17 mouse cellular contexts compared by ENCODE assay signal in the genomic region with DNA sequence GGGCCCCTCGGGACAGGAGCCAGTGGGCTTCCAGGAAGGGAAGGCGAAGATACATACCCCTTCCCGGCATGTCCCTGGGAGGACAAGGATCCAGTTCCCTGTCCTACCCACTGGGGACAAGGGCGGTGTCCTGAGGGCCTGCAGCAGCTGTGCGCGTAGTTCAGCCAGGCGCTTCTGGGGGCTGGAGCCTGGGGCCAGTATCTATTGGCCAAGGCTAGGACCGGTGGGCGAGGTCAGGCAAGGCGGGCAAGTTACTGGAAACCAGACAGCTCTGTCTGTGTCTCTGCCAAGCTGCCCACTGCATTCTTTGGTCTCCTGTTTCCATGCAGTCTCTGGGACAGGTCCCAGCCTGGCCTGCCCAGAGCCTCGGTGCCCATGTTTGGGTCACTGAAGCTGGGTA. TPM values are rescaled to one million over a fixed set of nuclear protein-coding genes. Genes with fewer than 3 reads are reported as not detected.
A peak's percentile ranks its signal among the peaks of the same experiment; 100 is the strongest.
DNase-seq lines count a peak whose midpoint lies in the region; ATAC-seq and TF ChIP-seq lines count a peak whose summit lies in the region.
"Had no signal": no experiment of that assay in that cellular context is flagged by ENCODE, and none has a peak within 500 bp of the region (broad histone marks: within the 10 kb centered on the region; RNA-seq: fewer than 3 reads in every experiment).

No protein-coding gene starts in this region.

- WGBS in kidney, embryonic 14.5 days = 73% methylated on average over 11 of the region's 11 CpGs
- 76% methylated on average over 11 of the region's 11 CpGs for WGBS in kidney, adult 2 months
- 83% methylated on average over 11 of the region's 11 CpGs for WGBS in stomach, embryonic 15.5 days
- WGBS in stomach, postnatal 0 days = 80% methylated on average over 11 of the region's 11 CpGs

- no peak for TF ChIP-seq CTCF in kidney, adult 2 months (conservative IDR thresholded peaks at IDR 0.05; ENCODE audit: insufficient read depth, insufficient read length, low read depth, low read length)
- no peak for TF ChIP-seq CTCF in stomach, postnatal 0 days (IDR thresholded peaks at IDR 0.05; ENCODE audit: low read depth)
- TF ChIP-seq CTCF in gastrocnemius, adult 2 months (IDR thresholded peaks at IDR 0.05) = no peak

- no peaks in the 10 kb centered on the region for H3K36me3 ChIP-seq in kidney, embryonic 14.5 days (ENCODE audit: control insufficient read depth, insufficient read depth, low read length)
- no peaks in the 10 kb centered on the region for H3K36me3 ChIP-seq in kidney, adult 2 months (ENCODE audit: control insufficient read depth, insufficient read depth, low read length)
- H3K36me3 ChIP-seq in stomach, embryonic 15.5 days = no peaks in the 10 kb centered on the region
- no peaks in the 10 kb centered on the region for H3K36me3 ChIP-seq in stomach, postnatal 0 days (ENCODE audit: control insufficient read depth, insufficient read depth, low read length)
- H3K36me3 ChIP-seq: liver, embryonic 13.5 days had no signal

- H3K4me2 ChIP-seq in kidney, embryonic 14.5 days (replicated peaks; ENCODE audit: low read depth, low read length) = no peak overlapping the region
- H3K4me2 ChIP-seq in stomach, embryonic 15.5 days = no peak overlapping the region
- no peak overlapping the region for H3K4me2 ChIP-seq in stomach, postnatal 0 days (replicated peaks; ENCODE audit: low read depth)
- H3K4me2 ChIP-seq: liver, embryonic 13.5 days; midbrain, embryonic 11.5 days had no signal

- H3K9ac ChIP-seq in kidney, embryonic 14.5 days (ENCODE audit: low read depth, low read length) = no peak overlapping the region
- H3K9ac ChIP-seq in stomach, embryonic 15.5 days = no peak overlapping the region
- H3K9ac ChIP-seq in stomach, postnatal 0 days (ENCODE audit: low read length) = no peak overlapping the region
- H3K9ac ChIP-seq: liver, embryonic 13.5 days had no signal

- 0 out of 2 replicates have a peak, but pooled peaks have one; percentile 13 for ATAC-seq in kidney, embryonic 14.5 days (ENCODE audit: low FRiP score, low TSS enrichment)
- ATAC-seq in stomach, embryonic 15.5 days (ENCODE audit: insufficient read depth, low FRiP score, low read depth) = peak; percentile 37; the same call in 1 of the 2 replicates
- no peak for ATAC-seq in stomach, postnatal 0 days (ENCODE audit: low FRiP score, low TSS enrichment)
- ATAC-seq: Patski had no signal

- no peak for TF ChIP-seq POLR2A in kidney, adult 2 months (IDR thresholded peaks at IDR 0.05; ENCODE audit: low read depth, low read length)

- no peak for DNase-seq in kidney, adult 2 months
- no peak for DNase-seq in stomach, postnatal 0 days (ENCODE audit: low spot score)
- DNase-seq in gastrocnemius, adult 2 months = peak; percentile 82
- no peak for DNase-seq in urinary bladder, adult 18-20 months (ENCODE audit: low spot score in 2 of 2)
- DNase-seq in lung, postnatal 10 days = no peak
- DNase-seq: cerebellum, postnatal 14 days; kidney, adult 9 months; layer of hippocampus, adult 9-11 months; liver, embryonic 13.5 days; right cerebral cortex, adult 18-20 months; spleen, adult 18-20 months; thymus, postnatal 14 days had no signal

- intact Hi-C loops in gastrocnemius, adult 2 months (cut with DNase I) = no loop called here

- TF ChIP-seq EP300 in stomach, postnatal 0 days (optimal IDR thresholded peaks at IDR 0.05) = no peak

- no peak overlapping the region for H3K27ac ChIP-seq in kidney, embryonic 14.5 days (ENCODE audit: low read depth, low read length)
- no peak overlapping the region for H3K27ac ChIP-seq in kidney, adult 2 months (ENCODE audit: insufficient read depth, low read depth, low read length)
- no peak overlapping the region for H3K27ac ChIP-seq in stomach, embryonic 15.5 days
- H3K27ac ChIP-seq in stomach, postnatal 0 days (replicated peaks) = no peak overlapping the region
- peak overlapping the region; percentile 88 for H3K27ac ChIP-seq in gastrocnemius, adult 2 months
- H3K27ac ChIP-seq: liver, embryonic 13.5 days had no signal

- no peak overlapping the region for H3K4me3 ChIP-seq in kidney, embryonic 14.5 days (ENCODE audit: low read length)
- no peak overlapping the region for H3K4me3 ChIP-seq in kidney, adult 2 months (ENCODE audit: insufficient read depth, low read depth, low read length)
- H3K4me3 ChIP-seq in stomach, embryonic 15.5 days (replicated peaks) = no peak overlapping the region
- no peak overlapping the region for H3K4me3 ChIP-seq in stomach, postnatal 0 days (ENCODE audit: low read depth, low read length)
- no peak overlapping the region; the same call in 1 of the 2 replicates for H3K4me3 ChIP-seq in gastrocnemius, adult 2 months
- H3K4me3 ChIP-seq: liver, embryonic 13.5 days had no signal

- peaks cover 11% of the 10 kb centered on the region for H3K4me1 ChIP-seq in kidney, embryonic 14.5 days (ENCODE audit: control insufficient read depth, insufficient read depth, low read length)
- H3K4me1 ChIP-seq in kidney, adult 2 months (ENCODE audit: control insufficient read depth, insufficient read depth, low read length) = no peaks in the 10 kb centered on the region
- H3K4me1 ChIP-seq in stomach, embryonic 15.5 days = no peaks in the 10 kb centered on the region
- no peaks in the 10 kb centered on the region for H3K4me1 ChIP-seq in stomach, postnatal 0 days (replicated peaks; ENCODE audit: control insufficient read depth, insufficient read depth)

- no peaks in the 10 kb centered on the region for H3K9me3 ChIP-seq in kidney, embryonic 14.5 days (ENCODE audit: control insufficient read depth, low read length)
- no peaks in the 10 kb centered on the region for H3K9me3 ChIP-seq in stomach, embryonic 15.5 days
- H3K9me3 ChIP-seq in stomach, postnatal 0 days (ENCODE audit: control insufficient read depth, low read length) = no peaks in the 10 kb centered on the region
- H3K9me3 ChIP-seq: liver, embryonic 13.5 days had no signal

- no peaks in the 10 kb centered on the region for H3K27me3 ChIP-seq in kidney, embryonic 14.5 days (ENCODE audit: control insufficient read depth, insufficient read depth, low read length)
- H3K27me3 ChIP-seq in kidney, adult 2 months (replicated peaks; ENCODE audit: control insufficient read depth, insufficient read depth, low read length) = no peaks in the 10 kb centered on the region
- H3K27me3 ChIP-seq in stomach, embryonic 15.5 days (replicated peaks) = no peaks in the 10 kb centered on the region
- H3K27me3 ChIP-seq in stomach, postnatal 0 days (ENCODE audit: control insufficient read depth, insufficient read depth, low read length) = no peaks in the 10 kb centered on the region
- H3K27me3 ChIP-seq: Patski had no signal

RNA-seq across cellular contexts. Expression of a gene that starts 46.6 kb away (rescaled TPM):
- polyA plus RNA-seq in kidney, embryonic 14.5 days (2014; fragmentation: Nextera tagmentation; extraction: Ambion mirVana) = 6.7 and 9.6 TPM in 2 replicates
- 4.3 and 5.0 TPM in 2 replicates for polyA plus RNA-seq in kidney, adult 2 months (2012; rRNA removed)
- polyA plus RNA-seq in stomach, embryonic 15.5 days (2015; fragmentation: Nextera tagmentation; extraction: Ambion mirVana) = 16.0 and 18.5 TPM in 2 replicates
- polyA plus RNA-seq in stomach, postnatal 0 days (2015; fragmentation: Nextera tagmentation; extraction: Ambion mirVana) = 13.5 and 15.7 TPM in 2 replicates
- total RNA-seq in gastrocnemius, adult 2 months (2021) = 10 to 100 TPM in 1 of 2 experiments, 1 to 10 TPM in 1; 1.7 to 10.1 TPM

RNA-seq across cellular contexts. Expression of a gene that starts 50.0 kb away (rescaled TPM):
- polyA plus RNA-seq in kidney, embryonic 14.5 days (2014; fragmentation: Nextera tagmentation; extraction: Ambion mirVana) = 4.3 and 5.1 TPM in 2 replicates
- 14.9 and 20.1 TPM in 2 replicates for polyA plus RNA-seq in kidney, adult 2 months (2012; rRNA removed)
- 7.1 and 7.2 TPM in 2 replicates for polyA plus RNA-seq in stomach, embryonic 15.5 days (2015; fragmentation: Nextera tagmentation; extraction: Ambion mirVana)
- 5.7 and 6.5 TPM in 2 replicates for polyA plus RNA-seq in stomach, postnatal 0 days (2015; fragmentation: Nextera tagmentation; extraction: Ambion mirVana)
- total RNA-seq in gastrocnemius, adult 2 months (2021) = 1 to 10 TPM; 3.8 to 5.2 TPM
- total RNA-seq: CH12.LX had no signal
